Mouse (Mus musculus): ENCODE data around the gene Fam92b.

The Fam92b gene

GRCm38 (mm10) chr8:120177318-120178123 is at the start of gene Fam92b:
TSS of gene Fam92b (minus strand) at chr8:120177466.
- DNase-seq (ENCODE audit: low spot score) = peak; percentile 87

GRCm38 (mm10) chr8:120225421-120226151 is 48.3 kb upstream of the Fam92b start:
- DNase-seq (ENCODE audit: low spot score) = no peak

- DNase-seq (ENCODE audit: low spot score) = no peak
These were observed 47.5 kb upstream of the Fam92b start for GRCm38 (mm10) chr8:120224521-120225420.

GRCm38 (mm10) chr8:120222548-120222947 is 45.3 kb upstream of the Fam92b start:
- no peak for DNase-seq (ENCODE audit: low spot score)

GRCm38 (mm10) chr8:120216855-120217830 is 39.9 kb upstream of the Fam92b start:
- DNase-seq (ENCODE audit: low spot score) = no peak

- DNase-seq (ENCODE audit: low spot score) = no peak
These were observed 38.3 kb upstream of the Fam92b start for GRCm38 (mm10) chr8:120215416-120216141.

GRCm38 (mm10) chr8:120213939-120214338 is 36.7 kb upstream of the Fam92b start:
- no peak for DNase-seq (ENCODE audit: low spot score)

- no peak for DNase-seq (ENCODE audit: low spot score)
These were observed 36.0 kb upstream of the Fam92b start for GRCm38 (mm10) chr8:120213229-120213628.

GRCm38 (mm10) chr8:120212596-120212995 is 35.3 kb upstream of the Fam92b start:
- no peak for DNase-seq (ENCODE audit: low spot score)

- no peak for DNase-seq (ENCODE audit: low spot score)
These were observed 34.1 kb upstream of the Fam92b start for GRCm38 (mm10) chr8:120211345-120211744.

- DNase-seq (ENCODE audit: low spot score) = no peak
These were observed 30.8 kb upstream of the Fam92b start for GRCm38 (mm10) chr8:120208113-120208512.

- no peak for DNase-seq (ENCODE audit: low spot score)
These were observed 30.1 kb upstream of the Fam92b start for GRCm38 (mm10) chr8:120207364-120207763.

GRCm38 (mm10) chr8:120205916-120206315 is 28.6 kb upstream of the Fam92b start:
- DNase-seq (ENCODE audit: low spot score) = no peak

- DNase-seq (ENCODE audit: low spot score) = peak; percentile 76
These were observed 27.6 kb upstream of the Fam92b start for GRCm38 (mm10) chr8:120204736-120205360.

GRCm38 (mm10) chr8:120202546-120202945 is 25.3 kb upstream of the Fam92b start:
- DNase-seq (ENCODE audit: low spot score) = no peak

- DNase-seq (ENCODE audit: low spot score) = no peak
These were observed 24.1 kb upstream of the Fam92b start for GRCm38 (mm10) chr8:120201351-120201750.

- DNase-seq (ENCODE audit: low spot score) = no peak
These were observed 14.9 kb upstream of the Fam92b start for GRCm38 (mm10) chr8:120192118-120192517.

- no peak for DNase-seq (ENCODE audit: low spot score)
These were observed 14.4 kb upstream of the Fam92b start for GRCm38 (mm10) chr8:120191633-120192032.

GRCm38 (mm10) chr8:120190810-120191413 is 13.6 kb upstream of the Fam92b start:
- DNase-seq (ENCODE audit: low spot score) = peak; percentile 92
